Mouse (Mus musculus) layer of hippocampus, adult 9-11 months (tissue): ENCODE measurements around the gene Hist1h1c.
"Not testable (repeated sequence)": the region's sequence is repeated elsewhere in the genome, so short reads cannot be mapped to it uniquely, and the experiment has no call there.

Source experiments
- DNase-seq: peaks from one replicate; pipeline ENCODE4 v3.0.0; 2022

Gene Hist1h1c

GRCm38 (mm10) chr13:23746201-23747080 lies 7.8 kb downstream of the Hist1h1c start, which contains the start of gene Hist1h2bb:
TSS of gene Hist1h2bb (plus strand) at chr13:23746734.
- DNase-seq = peak; percentile 88

- DNase-seq = no peak
These were observed 8.7 kb downstream of the Hist1h1c start for GRCm38 (mm10) chr13:23747081-23747891.

- no peak for DNase-seq
These were observed 9.3 kb downstream of the Hist1h1c start for GRCm38 (mm10) chr13:23747892-23748288.

- no peak for DNase-seq
These were observed 11.0 kb downstream of the Hist1h1c start for GRCm38 (mm10) chr13:23749563-23750121.

- DNase-seq = not testable (repeated sequence)
These were observed 12.3 kb downstream of the Hist1h1c start, which contains the start of gene Hist1h2ab for GRCm38 (mm10) chr13:23750839-23751477. TSS of gene Hist1h2ab (plus strand) at chr13:23751126.

GRCm38 (mm10) chr13:23751478-23751956 lies 12.9 kb downstream of the Hist1h1c start:
- DNase-seq = no peak

GRCm38 (mm10) chr13:23752067-23752741 lies 13.6 kb downstream of the Hist1h1c start, which contains the start of gene Hist1h3b:
TSS of gene Hist1h3b (plus strand) at chr13:23752267.
- DNase-seq = peak; percentile 91

- no peak for DNase-seq
These were observed 14.1 kb downstream of the Hist1h1c start for GRCm38 (mm10) chr13:23752742-23753172.

GRCm38 (mm10) chr13:23753314-23754078 lies 14.9 kb downstream of the Hist1h1c start:
- DNase-seq = no peak

- no peak for DNase-seq
These were observed 16.4 kb downstream of the Hist1h1c start for GRCm38 (mm10) chr13:23755000-23755399.

- DNase-seq = peak; percentile 94
These were observed 18.2 kb downstream of the Hist1h1c start, which contains the start of gene Hist1h4b for GRCm38 (mm10) chr13:23756790-23757189. TSS of gene Hist1h4b (plus strand) at chr13:23757013.

- no peak for DNase-seq
These were observed 18.7 kb downstream of the Hist1h1c start for GRCm38 (mm10) chr13:23757211-23757773.

GRCm38 (mm10) chr13:23757921-23758320 lies 19.3 kb downstream of the Hist1h1c start:
- DNase-seq = no peak

GRCm38 (mm10) chr13:23759251-23759771 lies 20.7 kb downstream of the Hist1h1c start:
- DNase-seq = no peak

GRCm38 (mm10) chr13:23759916-23760239 lies 21.3 kb downstream of the Hist1h1c start:
- DNase-seq = no peak

GRCm38 (mm10) chr13:23760240-23760971 lies 21.8 kb downstream of the Hist1h1c start:
- no peak for DNase-seq

GRCm38 (mm10) chr13:23760972-23761864 lies 22.6 kb downstream of the Hist1h1c start, which contains the start of gene Hist1h4a:
TSS of gene Hist1h4a (minus strand) at chr13:23761230.
- DNase-seq = peak; percentile 98
